Mouse (Mus musculus): ENCODE data around the gene Rps11. TPM values are rescaled to one million over a fixed set of nuclear protein-coding genes. Genes with fewer than 3 reads are reported as not detected.
"Not testable (repeated sequence)": the region's sequence is repeated elsewhere in the genome, so short reads cannot be mapped to it uniquely, and the experiment has no call there.

Gene Rps11
- 1,473 and 1,910 TPM in 2 replicates for total RNA-seq (2017)

- peak; percentile 55 for ATAC-seq (replicated peaks; ENCODE audit: low read depth, poor library complexity, severe bottlenecking)
These were observed at the start of gene Rps11 for GRCm38 (mm10) chr7:45124224-45125143. TSS of gene Rps11 (minus strand) at chr7:45124439.

- not testable (repeated sequence) for ATAC-seq (replicated peaks; ENCODE audit: low read depth, poor library complexity, severe bottlenecking)
These were observed 49.5 kb upstream of the Rps11 start for GRCm38 (mm10) chr7:45173772-45174171.

- ATAC-seq (replicated peaks; ENCODE audit: low read depth, poor library complexity, severe bottlenecking): no peak
These were observed 48.7 kb upstream of the Rps11 start for GRCm38 (mm10) chr7:45172974-45173373.

- ATAC-seq (replicated peaks; ENCODE audit: low read depth, poor library complexity, severe bottlenecking): peak; percentile 31; the same call in 1 of the 2 replicates
These were observed 45.3 kb upstream of the Rps11 start for GRCm38 (mm10) chr7:45169495-45169894.

GRCm38 (mm10) chr7:45168656-45169055 lies 44.4 kb upstream of the Rps11 start:
- no peak for ATAC-seq (replicated peaks; ENCODE audit: low read depth, poor library complexity, severe bottlenecking)

- ATAC-seq (replicated peaks; ENCODE audit: low read depth, poor library complexity, severe bottlenecking): no peak
These were observed 43.7 kb upstream of the Rps11 start for GRCm38 (mm10) chr7:45167761-45168445.

- ATAC-seq (replicated peaks; ENCODE audit: low read depth, poor library complexity, severe bottlenecking): no peak
These were observed 42.7 kb upstream of the Rps11 start for GRCm38 (mm10) chr7:45166950-45167401.

GRCm38 (mm10) chr7:45165701-45166100 lies 41.5 kb upstream of the Rps11 start:
- ATAC-seq (replicated peaks; ENCODE audit: low read depth, poor library complexity, severe bottlenecking): no peak

GRCm38 (mm10) chr7:45164833-45165232 lies 40.6 kb upstream of the Rps11 start:
- ATAC-seq (replicated peaks; ENCODE audit: low read depth, poor library complexity, severe bottlenecking): no peak

GRCm38 (mm10) chr7:45163735-45164490 lies 39.7 kb upstream of the Rps11 start, which contains the start of gene Slc17a7:
TSS of gene Slc17a7 (plus strand) at chr7:45163949.
- peak; percentile 36; the same call in 1 of the 2 replicates for ATAC-seq (replicated peaks; ENCODE audit: low read depth, poor library complexity, severe bottlenecking)

GRCm38 (mm10) chr7:45162996-45163615 lies 38.9 kb upstream of the Rps11 start:
- no peak for ATAC-seq (replicated peaks; ENCODE audit: low read depth, poor library complexity, severe bottlenecking)

GRCm38 (mm10) chr7:45162551-45162950 lies 38.3 kb upstream of the Rps11 start:
- no peak for ATAC-seq (replicated peaks; ENCODE audit: low read depth, poor library complexity, severe bottlenecking)

- peak; percentile 89 for ATAC-seq (replicated peaks; ENCODE audit: low read depth, poor library complexity, severe bottlenecking)
These were observed 37.6 kb upstream of the Rps11 start for GRCm38 (mm10) chr7:45161612-45162473.

GRCm38 (mm10) chr7:45160866-45161265 lies 36.6 kb upstream of the Rps11 start:
- no peak for ATAC-seq (replicated peaks; ENCODE audit: low read depth, poor library complexity, severe bottlenecking)

- ATAC-seq (replicated peaks; ENCODE audit: low read depth, poor library complexity, severe bottlenecking): no peak
These were observed 36.1 kb upstream of the Rps11 start for GRCm38 (mm10) chr7:45160316-45160800.

- no peak for ATAC-seq (replicated peaks; ENCODE audit: low read depth, poor library complexity, severe bottlenecking)
These were observed 34.8 kb upstream of the Rps11 start for GRCm38 (mm10) chr7:45158991-45159390.

- no peak for ATAC-seq (replicated peaks; ENCODE audit: low read depth, poor library complexity, severe bottlenecking)
These were observed 33.2 kb upstream of the Rps11 start for GRCm38 (mm10) chr7:45157459-45157858.

- no peak for ATAC-seq (replicated peaks; ENCODE audit: low read depth, poor library complexity, severe bottlenecking)
These were observed 32.0 kb upstream of the Rps11 start for GRCm38 (mm10) chr7:45156206-45156605.

GRCm38 (mm10) chr7:45155590-45155989 lies 31.4 kb upstream of the Rps11 start:
- ATAC-seq (replicated peaks; ENCODE audit: low read depth, poor library complexity, severe bottlenecking): no peak
